Mouse (Mus musculus): Measurements from ENCODE around the gene Cacna2d2. TPM values are rescaled to one million over a fixed set of nuclear protein-coding genes. Genes with fewer than 3 reads are reported as not detected.

Cacna2d2 gene
- polyA plus RNA-seq, 2 experiments from 2014 or later, result 0.16 to 0.41 TPM

- ATAC-seq, result no peak
Measured at GRCm38 (mm10) chr9:107409449-107409848, 10.0 kb downstream of the Cacna2d2 start.

- no peak for ATAC-seq
Measured at GRCm38 (mm10) chr9:107417106-107417505, 17.7 kb downstream of the Cacna2d2 start.

GRCm38 (mm10) chr9:107419491-107420244, 20.3 kb downstream of the Cacna2d2 start:
- ATAC-seq, result no peak

GRCm38 (mm10) chr9:107420898-107421297, 21.5 kb downstream of the Cacna2d2 start:
- no peak for ATAC-seq

- ATAC-seq, result no peak
Measured at GRCm38 (mm10) chr9:107422878-107423277, 23.5 kb downstream of the Cacna2d2 start.

GRCm38 (mm10) chr9:107424485-107425175, 25.2 kb downstream of the Cacna2d2 start:
- ATAC-seq, result no peak

- no peak for ATAC-seq
Measured at GRCm38 (mm10) chr9:107427876-107428275, 28.5 kb downstream of the Cacna2d2 start.

- ATAC-seq, result no peak
Measured at GRCm38 (mm10) chr9:107428451-107429186, 29.2 kb downstream of the Cacna2d2 start.

GRCm38 (mm10) chr9:107430445-107430844, 31.0 kb downstream of the Cacna2d2 start:
- no peak for ATAC-seq

GRCm38 (mm10) chr9:107432546-107432945, 33.1 kb downstream of the Cacna2d2 start:
- ATAC-seq, result no peak

GRCm38 (mm10) chr9:107434851-107435250, 35.4 kb downstream of the Cacna2d2 start:
- ATAC-seq, result no peak

GRCm38 (mm10) chr9:107435285-107435684, 35.9 kb downstream of the Cacna2d2 start:
- no peak for ATAC-seq

- ATAC-seq, result no peak
Measured at GRCm38 (mm10) chr9:107442891-107443290, 43.5 kb downstream of the Cacna2d2 start.

- ATAC-seq, result no peak
Measured at GRCm38 (mm10) chr9:107443324-107443723, 43.9 kb downstream of the Cacna2d2 start.

GRCm38 (mm10) chr9:107445011-107445471, 45.6 kb downstream of the Cacna2d2 start:
- no peak for ATAC-seq

- no peak for ATAC-seq
Measured at GRCm38 (mm10) chr9:107448805-107449517, 49.5 kb downstream of the Cacna2d2 start.

GRCm38 (mm10) chr9:107451400-107451799, 52.0 kb downstream of the Cacna2d2 start:
- ATAC-seq, result no peak

GRCm38 (mm10) chr9:107451891-107452521, 52.6 kb downstream of the Cacna2d2 start:
- no peak for ATAC-seq

- ATAC-seq, result no peak
Measured at GRCm38 (mm10) chr9:107452552-107452951, 53.1 kb downstream of the Cacna2d2 start.

GRCm38 (mm10) chr9:107453151-107453550, 53.7 kb downstream of the Cacna2d2 start:
- ATAC-seq, result no peak

- ATAC-seq, result no peak
Measured at GRCm38 (mm10) chr9:107456667-107457066, 57.3 kb downstream of the Cacna2d2 start.

GRCm38 (mm10) chr9:107462907-107463306, 63.5 kb downstream of the Cacna2d2 start:
- ATAC-seq, result no peak

Measured in activated CD4-positive, CD25-positive, alpha-beta regulatory T cell, adult 4 months (primary cell).